Mouse (Mus musculus): Measurements from ENCODE around the gene Pten.
"Not testable (repeated sequence)": the region's sequence is repeated elsewhere in the genome, so short reads cannot be mapped to it uniquely, and the experiment has no call there.

The Pten gene

DNA sequence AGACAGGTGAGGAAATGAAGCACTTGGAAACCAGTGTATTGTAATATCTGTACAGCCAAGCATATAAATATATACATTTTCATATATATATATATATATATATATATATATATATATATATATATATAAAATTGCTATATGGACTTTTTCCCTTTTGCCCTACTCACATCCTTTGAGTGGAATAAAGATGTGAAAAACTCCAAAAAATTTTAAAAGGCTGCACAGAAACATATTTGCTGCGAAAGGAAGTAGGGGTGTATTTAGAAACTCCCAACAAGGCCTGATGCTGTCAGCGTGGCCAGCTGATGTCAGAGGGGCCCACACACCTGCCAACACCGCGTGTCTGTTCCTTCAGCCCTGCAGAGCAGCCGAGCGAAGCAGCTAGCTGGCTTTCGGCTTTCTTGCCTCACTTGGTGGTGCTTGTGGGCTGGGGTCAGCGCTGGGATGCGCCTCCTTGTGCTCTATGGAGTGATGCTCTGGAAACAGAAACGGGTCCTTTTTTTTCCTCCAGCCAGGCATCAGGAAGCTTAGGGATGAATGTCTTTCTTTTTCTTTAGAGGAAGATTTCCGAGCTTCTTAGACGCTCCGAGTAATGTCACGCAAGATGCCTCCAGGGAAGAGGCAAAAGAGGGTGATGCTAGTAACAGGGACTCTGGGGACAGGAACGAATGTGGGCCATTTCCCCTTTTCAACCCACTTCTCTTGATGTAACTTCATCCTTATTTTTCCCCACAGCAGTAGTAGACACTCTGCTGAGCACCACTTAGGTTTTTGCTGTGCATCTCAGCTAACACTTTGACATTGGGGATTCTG lies 2.9 kb upstream of the Pten start:
- DNase-seq (ENCODE audit: low read depth, low spot score), result no peak

DNA sequence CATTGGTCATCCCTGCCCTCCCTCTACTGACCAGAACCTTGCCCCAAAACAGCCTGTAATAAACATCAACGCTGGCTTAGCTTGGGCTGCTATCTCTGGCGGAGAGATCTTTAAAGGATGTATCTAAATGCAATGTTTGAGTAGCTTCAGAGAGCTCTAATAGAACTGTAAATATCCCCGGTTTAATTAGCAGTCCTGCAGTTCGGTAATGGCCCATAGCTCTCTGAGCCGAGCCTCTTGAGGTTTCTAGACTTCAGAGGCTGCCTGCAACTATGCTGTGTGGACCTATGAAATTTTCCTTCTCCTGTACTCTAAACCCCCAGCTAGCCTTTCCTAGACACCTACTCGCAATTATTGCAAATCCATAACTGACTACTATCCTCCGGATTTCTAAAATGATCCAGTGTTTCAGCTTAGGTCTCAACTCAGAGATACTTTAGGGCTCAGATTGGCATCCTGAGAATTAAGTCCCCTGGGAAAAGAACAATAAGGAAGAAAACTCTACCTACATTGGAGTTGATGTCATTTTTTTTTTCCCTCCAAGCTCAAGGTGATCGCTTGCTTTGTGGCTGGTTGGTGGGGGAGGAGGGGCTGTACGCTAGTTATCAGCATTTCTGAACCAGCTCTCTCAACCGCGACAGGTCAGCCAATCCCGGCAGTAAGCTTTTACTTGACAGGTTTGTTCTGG lies 2.0 kb upstream of the Pten start:
- DNase-seq (ENCODE audit: low read depth, low spot score), result no peak

DNA sequence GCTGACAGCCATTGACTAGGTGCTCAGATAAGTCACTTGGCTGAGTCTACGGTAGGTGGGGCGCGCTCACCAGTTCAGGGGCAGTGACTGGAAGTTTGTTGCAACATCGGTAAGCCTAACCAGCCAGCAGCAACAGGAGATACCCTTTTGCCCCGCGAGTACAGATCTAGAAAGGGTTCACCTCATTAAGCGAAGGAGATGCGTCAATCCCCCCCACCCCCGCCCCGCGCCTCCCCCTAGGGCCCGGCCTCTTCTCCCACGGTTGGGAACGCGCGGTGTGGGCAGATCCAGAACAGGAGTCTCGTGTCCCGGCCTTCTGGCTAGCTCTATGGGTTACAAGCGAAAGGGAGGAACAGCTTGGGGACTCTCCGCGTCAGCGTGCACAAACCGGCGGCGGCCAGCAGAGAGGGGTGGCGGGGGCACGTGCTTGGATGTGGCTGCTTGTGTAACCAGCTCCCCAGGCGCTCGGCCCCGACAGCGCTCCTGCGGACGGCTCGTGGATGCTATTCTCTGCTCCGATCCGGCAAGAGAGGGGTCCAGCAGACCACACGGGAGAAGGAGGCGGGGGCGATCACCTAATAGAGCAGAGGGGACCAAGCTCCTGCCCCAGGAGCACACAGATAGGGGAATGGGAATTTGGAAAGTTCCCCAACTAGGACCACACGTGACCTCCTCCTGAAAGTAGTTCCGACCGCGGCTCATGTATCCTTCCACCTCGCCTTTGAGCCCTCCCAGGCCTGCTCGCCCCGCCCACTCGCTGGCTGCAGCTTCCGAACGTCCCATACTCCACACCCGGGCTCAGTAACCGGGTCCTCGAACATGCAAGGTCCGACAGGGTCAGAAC lies 1.3 kb upstream of the Pten start:
- peak; percentile 98 for DNase-seq (ENCODE audit: low read depth, low spot score)

DNA sequence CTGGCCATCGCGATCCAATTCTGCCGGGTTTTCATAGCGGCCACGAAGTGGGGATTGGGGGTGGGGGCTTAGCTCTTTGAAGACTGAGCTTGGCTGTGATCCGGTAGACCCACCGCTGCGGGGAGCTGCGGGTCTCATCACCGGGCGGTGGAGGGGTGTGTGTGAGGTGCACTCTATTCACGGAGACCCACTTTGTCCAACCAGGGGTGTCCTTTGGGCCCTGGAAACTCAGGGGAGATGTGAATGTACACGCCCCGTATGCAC lies 729 bp upstream of the Pten start:
- DNase-seq (ENCODE audit: low read depth, low spot score), result no peak

DNA sequence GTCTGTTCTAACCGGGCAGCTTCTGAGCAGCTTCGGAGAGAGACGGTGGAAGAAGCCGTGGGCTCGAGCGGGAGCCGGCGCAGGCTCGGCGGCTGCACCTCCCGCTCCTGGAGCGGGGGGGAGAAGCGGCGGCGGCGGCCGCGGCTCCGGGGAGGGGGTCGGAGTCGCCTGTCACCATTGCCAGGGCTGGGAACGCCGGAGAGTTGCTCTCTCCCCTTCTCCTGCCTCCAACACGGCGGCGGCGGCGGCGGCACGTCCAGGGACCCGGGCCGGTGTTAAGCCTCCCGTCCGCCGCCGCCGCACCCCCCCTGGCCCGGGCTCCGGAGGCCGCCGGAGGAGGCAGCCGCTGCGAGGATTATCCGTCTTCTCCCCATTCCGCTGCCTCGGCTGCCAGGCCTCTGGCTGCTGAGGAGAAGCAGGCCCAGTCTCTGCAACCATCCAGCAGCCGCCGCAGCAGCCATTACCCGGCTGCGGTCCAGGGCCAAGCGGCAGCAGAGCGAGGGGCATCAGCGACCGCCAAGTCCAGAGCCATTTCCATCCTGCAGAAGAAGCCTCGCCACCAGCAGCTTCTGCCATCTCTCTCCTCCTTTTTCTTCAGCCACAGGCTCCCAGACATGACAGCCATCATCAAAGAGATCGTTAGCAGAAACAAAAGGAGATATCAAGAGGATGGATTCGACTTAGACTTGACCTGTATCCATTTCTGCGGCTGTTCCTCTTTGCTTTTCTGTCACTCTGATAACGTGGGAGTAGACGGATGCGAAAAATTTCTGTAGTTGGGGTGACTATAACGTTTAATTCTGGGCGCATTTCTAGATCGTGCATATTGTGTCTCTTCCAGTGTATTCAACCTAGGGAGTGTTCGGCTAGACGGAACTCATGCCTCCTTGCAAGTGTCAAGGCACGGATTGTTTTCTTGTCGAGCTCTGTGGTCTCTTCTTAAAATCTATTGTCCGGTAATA lies 815 bp downstream of the Pten start:
- DNase-seq (ENCODE audit: low read depth, low spot score), result no peak

DNA sequence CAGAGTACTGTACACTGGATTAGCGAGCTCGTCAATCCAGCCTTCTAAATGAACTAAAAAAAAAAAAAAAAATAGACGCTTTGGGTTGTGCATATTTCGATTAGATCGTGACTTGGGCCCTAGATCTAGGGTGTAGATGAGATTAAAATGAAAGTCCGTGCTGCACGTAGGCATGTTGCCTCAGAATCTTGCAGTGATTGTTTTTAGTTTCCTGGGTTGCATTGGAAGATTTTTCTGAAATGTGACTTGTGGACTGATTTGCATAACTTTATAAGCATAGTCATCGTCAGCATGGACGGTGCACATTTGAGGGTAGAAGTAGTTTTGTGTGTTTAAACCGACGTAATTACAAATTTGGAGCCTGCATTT lies 1.5 kb downstream of the Pten start:
- no peak for DNase-seq (ENCODE audit: low read depth, low spot score)

DNA sequence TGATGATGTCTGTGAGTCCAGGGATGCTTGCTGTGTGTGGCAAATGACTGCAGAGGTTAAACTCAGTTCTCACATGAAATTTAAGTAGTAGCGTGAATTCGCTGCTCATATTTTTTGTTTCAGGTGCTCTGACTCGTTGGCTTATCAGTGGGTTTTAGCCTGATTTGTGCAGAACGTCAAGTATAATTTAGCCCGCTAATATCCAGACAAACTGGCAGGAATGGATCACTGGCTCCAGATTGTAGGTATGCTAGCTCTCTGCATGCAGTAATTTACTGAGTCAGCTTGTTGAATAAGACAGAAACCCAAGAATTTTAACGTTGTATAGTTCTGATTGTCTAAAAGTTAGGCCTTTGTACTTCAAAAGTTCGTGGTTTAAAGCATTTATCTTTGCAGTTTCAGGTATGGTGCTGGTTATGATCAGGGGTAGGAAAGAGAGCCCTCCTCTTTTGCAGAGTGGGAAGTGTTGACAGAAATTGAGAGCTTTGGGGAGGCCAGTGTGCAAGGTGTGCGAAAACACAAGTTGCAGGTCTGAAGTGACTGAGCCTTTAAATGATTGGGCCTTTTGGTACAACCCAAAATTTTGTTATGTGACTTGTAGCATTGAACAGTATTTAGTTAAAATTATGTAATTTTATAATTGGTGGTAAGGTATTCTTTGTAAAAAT lies 2.2 kb downstream of the Pten start:
- no peak for DNase-seq (ENCODE audit: low read depth, low spot score)

DNA sequence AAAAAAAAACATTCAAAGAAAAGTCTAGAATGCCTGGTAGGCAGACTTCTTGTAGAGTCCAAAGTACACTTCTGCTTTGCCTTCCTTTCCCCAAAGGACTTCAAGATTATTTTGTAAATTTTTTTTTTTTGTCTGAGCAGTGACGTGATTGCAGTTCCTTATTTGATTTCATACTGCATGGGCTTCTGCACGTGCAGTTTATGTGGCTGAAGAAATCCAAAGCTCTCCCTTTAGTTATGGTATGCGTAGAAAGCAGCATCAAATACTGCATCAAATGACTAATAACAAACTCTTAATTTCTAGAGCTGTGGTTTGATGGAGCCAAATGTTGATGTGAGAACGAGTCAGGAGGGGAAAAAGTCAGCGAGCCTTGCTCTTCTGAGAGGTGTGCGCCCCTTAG lies 3.2 kb downstream of the Pten start:
- DNase-seq (ENCODE audit: low read depth, low spot score), result no peak

DNA sequence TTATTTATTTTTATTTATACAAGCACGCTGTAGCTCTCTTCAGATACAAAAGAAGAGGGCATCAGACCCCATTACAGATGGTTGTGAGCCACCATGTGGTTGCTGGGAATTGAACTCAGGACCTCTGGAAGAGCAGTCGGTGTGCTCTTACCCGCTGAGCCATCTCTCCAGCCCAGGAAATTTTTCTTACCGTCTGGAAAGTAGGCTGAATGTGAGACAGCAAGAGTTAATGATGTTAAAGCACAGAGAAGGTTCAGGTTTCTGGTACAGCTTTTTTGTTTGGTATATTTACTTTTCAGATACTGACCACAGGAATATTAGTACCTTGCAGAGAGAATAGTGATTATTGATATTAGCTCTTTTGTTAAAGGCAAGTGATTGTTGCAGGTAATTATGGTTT lies 3.9 kb downstream of the Pten start:
- DNase-seq (ENCODE audit: low read depth, low spot score), result no peak

DNA sequence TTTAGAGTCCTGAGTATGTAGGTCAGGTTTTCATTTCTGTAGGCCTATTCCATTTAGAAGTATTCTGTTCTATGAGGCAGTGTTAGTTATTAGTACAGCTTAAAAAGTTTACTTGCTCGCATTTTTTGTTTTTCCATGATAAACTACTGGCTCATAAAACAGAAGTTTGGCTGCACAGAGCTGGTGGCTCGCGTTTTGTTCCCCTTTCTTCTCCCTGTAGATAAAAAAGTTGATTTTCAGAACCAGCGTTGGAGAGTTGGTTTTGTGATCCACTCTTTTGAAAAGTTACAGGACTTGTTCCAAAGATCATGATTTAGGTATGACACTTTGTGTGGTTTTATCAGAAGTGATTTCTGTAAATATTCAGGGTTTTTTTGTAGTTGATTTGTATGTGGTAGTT lies 5.2 kb downstream of the Pten start:
- DNase-seq (ENCODE audit: low read depth, low spot score), result no peak

DNA sequence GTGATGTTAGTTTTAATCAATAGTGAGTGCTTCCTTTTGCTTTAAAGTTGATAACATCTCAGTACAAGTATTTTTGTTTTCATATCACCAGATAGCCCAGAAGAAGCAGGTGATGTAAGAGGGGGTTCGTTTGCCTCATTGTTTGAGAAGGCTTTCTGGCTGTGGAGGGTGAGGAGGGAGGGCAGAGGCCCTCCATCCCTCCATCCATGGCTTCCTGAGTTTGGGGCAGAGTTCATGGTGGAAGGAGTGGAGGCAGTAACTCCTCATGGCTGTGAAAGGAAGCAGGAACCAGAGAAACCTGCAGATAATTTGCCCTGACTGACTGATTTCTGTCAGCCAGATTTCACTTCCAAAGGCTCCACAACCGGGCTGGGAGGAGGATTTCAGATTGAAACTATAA lies 21.1 kb downstream of the Pten start:
- no peak for DNase-seq (ENCODE audit: low read depth, low spot score)

DNA sequence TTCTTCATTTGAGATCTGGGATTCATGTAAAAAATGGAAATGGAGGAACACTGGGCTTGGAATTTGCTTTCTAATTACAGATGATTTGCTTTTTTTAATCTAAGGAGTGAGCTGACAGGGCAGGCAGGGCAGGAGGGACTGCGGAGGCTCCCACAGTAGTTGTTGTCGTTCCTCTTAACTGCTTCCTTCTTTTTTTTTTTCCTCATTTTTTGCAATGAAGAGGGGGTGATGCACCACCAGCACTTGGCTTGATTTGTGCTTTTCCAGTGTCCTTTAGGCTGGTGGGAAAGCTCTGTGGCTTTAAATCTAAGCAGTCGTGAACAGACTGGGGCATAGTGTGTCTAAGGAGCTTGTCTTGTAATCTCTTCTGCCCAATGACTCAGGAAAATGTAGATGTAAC lies 21.8 kb downstream of the Pten start:
- no peak for DNase-seq (ENCODE audit: low read depth, low spot score)

DNA sequence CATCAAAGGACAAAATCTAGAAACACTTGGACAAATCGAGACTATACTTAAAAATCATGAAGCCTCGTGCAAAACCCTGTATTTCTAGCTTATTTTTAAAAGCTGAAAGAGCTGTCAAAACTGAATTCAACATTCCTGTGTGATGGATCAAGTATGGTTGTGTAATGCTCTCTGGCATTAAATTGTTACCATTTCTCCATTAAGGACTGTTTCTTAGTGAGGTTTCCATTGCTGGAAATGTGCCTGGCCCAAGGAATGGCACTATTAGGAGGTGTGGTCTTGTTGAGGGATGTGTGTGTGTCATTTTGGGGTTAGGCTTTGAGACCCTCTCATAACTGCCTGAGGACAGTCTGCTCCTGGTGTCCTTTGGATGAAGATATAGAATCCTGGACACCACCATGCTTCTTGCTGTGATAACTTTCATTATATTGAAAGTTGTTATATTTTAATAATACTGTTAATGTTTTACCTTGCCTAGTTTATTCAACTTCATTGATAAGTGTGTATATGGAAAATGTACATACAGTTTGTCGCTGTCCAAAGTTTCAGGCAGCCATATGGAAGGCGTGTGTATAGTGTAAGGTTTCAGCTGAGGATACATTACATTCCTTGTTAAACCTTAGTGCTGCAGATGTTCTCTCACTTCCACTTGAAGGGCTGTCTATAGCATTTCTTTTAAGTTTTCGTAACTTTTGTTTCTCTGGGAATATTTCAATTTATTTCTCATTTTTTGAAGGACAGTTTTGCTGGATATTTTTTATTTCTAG lies 24.2 kb downstream of the Pten start:
- no peak for DNase-seq (ENCODE audit: low read depth, low spot score)

DNA sequence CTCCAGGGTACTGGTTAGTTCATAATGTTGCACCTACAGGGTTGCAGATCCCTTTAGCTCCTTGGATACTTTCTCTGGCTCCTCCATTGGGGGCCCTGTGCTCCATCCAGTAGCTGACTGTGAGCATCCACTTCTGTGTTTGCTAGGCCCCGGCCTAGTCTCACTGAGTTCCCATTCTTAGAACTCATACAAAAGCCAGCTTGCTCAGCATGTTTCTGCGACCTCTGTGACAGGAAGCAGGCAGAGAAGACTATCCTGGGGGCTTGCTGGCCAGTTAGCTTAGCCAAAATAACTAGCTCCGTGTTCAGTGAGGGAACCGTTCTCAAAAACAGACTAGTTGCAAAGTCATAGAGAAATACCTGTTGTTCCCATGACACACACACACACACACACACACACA lies 30.1 kb downstream of the Pten start:
- not testable (repeated sequence) for DNase-seq (ENCODE audit: low read depth, low spot score)

DNA sequence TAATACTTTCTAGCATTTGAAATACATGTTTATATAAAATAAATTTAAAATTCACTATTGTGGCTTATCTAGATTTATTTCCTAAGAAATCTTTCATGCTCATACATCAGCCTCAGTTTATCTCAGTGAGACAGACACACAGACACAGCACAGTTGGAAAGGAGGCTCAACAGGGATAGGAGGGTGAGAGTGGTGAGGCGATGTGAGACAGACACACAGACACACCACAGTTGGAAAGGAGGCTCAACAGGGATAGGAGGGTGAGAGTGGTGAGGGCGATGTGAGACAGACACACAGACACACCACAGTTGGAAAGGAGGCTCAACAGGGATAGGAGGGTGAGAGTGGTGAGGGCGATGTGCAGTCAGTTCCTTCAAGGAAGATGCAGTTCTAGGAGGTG lies 30.7 kb downstream of the Pten start:
- not testable (repeated sequence) for DNase-seq (ENCODE audit: low read depth, low spot score)

DNA sequence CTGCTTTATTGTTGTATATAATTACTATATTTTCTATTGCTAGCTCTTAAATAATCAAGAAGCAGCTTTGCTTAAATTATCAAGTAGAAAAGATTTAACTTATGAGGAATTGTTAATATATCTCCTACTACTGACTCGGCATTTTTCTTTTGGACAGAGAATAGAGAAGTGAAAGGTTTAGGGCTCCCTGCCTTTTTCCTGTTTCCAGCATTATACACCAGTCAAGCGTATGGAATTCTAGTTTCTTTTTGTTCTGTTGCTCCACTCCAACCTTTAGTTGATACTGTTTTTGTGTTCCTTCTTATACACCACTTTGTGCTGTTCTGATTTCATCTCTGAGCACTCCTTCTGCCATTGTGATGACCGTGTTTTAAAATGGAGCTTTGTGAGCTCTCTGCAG lies 32.2 kb downstream of the Pten start:
- DNase-seq (ENCODE audit: low read depth, low spot score), result no peak

DNA sequence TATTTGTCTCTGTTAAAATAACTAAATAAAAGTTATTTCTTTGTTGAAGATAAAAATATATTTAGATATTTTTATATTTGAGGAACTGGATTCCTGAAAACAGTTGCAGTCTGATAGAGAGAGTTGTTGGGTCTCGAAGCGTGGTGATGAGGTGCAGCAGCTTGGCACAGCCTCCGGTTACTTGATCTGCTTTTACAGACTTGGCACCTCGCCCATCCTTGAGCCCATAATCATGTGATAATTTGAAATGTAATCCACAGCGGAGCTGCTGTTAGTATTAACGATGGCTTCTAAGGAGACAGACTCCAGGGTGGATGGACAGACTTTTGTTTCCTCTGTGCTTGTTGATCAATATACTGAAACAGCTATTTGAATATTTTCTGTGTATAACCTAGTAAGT lies 35.3 kb downstream of the Pten start:
- no peak for DNase-seq (ENCODE audit: low read depth, low spot score)

DNA sequence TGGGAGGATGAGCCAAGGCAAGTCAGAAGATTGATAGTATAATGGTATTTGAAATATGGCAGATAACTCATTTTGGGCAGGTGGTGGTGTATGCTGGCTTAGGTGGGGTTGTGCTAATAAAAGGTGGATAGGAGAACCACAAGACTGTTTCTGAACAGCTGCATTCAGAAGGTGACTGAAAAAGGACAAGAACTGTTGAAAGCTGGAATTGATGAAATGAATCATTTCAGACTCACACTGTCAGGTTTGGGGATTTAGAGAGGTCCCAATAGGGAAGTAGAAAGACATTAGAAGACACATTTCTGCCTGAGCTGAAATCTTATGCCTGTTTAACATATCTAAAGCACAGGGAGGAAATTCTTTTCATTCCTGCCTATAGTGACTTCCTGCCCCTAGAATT lies 36.6 kb downstream of the Pten start:
- no peak for DNase-seq (ENCODE audit: low read depth, low spot score)

DNA sequence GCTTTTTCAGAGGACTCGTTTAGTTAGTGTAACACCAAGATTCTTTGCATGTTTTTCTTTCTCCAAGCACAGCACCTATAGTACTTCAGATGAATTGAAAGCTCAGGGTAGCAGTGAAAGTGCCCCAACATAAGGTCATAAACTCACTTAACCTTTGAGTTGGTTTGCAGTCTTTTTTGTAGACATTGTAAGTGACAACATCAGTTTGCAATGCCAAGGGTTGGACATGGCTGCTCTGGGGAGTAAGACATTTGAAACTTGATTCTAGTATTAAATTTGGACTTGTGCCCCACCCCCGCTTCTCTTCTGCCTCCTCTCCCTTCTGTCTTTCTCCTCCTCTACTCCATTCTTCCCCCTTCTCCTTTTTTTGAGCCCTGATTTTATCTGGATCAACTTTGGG lies 43.3 kb downstream of the Pten start:
- DNase-seq (ENCODE audit: low read depth, low spot score), result no peak

DNA sequence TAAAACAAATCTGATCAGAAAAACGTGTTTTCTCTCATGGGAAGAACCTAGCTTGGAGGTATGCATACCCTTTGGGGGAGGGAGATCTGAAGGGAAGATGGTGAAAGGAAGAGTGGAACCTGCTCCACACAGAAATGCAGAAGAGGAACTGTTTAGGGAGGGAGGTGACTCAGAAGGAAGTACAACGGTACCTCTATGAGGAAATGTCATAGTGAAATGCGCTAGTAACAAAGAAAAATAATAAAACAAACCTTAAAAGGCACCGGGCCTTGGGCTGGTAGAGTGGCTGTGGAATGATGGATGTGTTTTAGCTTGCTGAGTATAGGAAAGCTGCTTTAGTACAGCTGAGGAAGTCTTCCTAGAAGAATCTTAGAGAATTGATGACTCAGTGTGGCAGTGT lies 47.4 kb downstream of the Pten start:
- DNase-seq (ENCODE audit: low read depth, low spot score), result no peak

Measured in telencephalon, adult 2 months (tissue).